Mouse (Mus musculus) heart, postnatal 10 days (tissue): Measurements from ENCODE around the gene Lhfpl2. TPM values are rescaled to one million over a fixed set of nuclear protein-coding genes. Genes with fewer than 3 reads are reported as not detected.

Source experiments
- total RNA-seq, 2 experiments: library from RNA; stranded (reverse); gene quantifications; 2 replicates each; pipeline ENCODE4 v1.2.3; 2021

Gene Lhfpl2
- total RNA-seq, 2 experiments from 2014 or later: 23.5 to 38.5 TPM

Other genes starting within 250 kb of the Lhfpl2 start
- 10 to 100 TPM; 35.7 to 39.1 TPM for gene Scamp1, start 228.1 kb downstream of the Lhfpl2 start, total RNA-seq